Mouse (Mus musculus): Measurements from ENCODE around the gene Flcn. TPM values are rescaled to one million over a fixed set of nuclear protein-coding genes. Genes with fewer than 3 reads are reported as not detected.
A peak's percentile ranks its signal among the peaks of the same experiment; 100 is the strongest.

Gene Flcn
- total RNA-seq (2012; rRNA removed) (36.1 and 37.2 TPM in 2 replicates), total RNA-seq (2014; rRNA removed) (28.7 and 31.7 TPM in 2 replicates), polyA plus RNA-seq (2012; ENCODE audit: insufficient read length, low read depth) (31.1 and 35.1 TPM in 2 replicates)

DNA sequence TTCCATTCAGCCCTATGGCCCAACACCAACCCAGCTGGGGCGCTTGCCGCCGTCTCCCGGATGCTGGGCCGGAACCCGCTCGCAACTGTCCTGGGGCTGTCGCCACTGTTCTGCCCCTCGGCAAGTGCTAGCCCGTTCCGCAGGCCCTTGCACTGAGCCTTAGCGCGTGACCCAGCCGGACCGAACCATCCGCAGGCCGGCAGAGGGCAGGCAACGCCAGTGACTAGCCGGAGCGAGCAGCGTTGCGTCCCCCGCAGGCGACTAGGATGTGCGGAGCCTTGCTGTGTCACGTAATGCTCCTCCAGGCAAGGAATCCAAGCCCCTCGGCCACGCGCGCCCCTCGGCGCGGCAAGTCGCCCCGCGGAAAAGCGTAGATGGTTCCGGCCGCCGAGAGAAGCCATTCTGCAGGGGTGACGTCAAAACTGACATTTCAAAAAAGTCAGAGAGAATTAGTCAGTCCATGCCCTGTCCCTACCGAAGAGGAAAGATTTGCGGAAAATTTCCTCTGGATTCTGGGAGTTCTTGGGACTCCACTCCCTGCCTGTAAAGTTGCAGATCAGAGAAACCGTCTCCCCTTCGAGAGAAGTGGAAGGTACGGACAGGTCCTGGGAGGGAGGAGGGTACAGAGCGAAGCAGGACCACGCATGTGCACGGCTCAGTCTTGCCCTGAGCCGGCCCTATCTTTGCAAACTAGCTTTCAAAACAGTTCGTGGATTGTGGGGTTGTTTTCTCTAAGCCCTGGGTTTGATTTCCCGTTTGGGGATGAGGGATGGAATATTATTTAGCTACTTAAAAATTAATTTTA lies at the start of gene Flcn:
Flcn (minus strand) TSS at position 347 of the 805 bp plus-strand sequence.
- peaks cover 28 to 36% of the 10 kb centered on the region in 2 experiments for H3K36me3 ChIP-seq (replicated peaks in 1 of 2; ENCODE audit: control insufficient read depth in 1 of 2, insufficient read depth in 1 of 2, low read length in 1 of 2)
- TF ChIP-seq MAZ (IDR thresholded peaks at IDR 0.05; ENCODE audit: low read depth, low read length) (peak; percentile 97), RCOR1 (conservative IDR thresholded peaks at IDR 0.05; ENCODE audit: low read depth, low read length) (peak; percentile 87; the same call in 1 of the 2 replicates), EP300 (IDR thresholded peaks at IDR 0.05; ENCODE audit: low read length) (no peak), TCF12 (IDR thresholded peaks at IDR 0.05; ENCODE audit: low read depth, low read length) (peak; percentile 96), ZNF384 (IDR thresholded peaks at IDR 0.05; ENCODE audit: low read depth, low read length) (no peak), BHLHE40 (IDR thresholded peaks at IDR 0.05; ENCODE audit: low read depth, low read length) (peak; percentile 69), TBP (conservative IDR thresholded peaks at IDR 0.05; ENCODE audit: low read depth, low read length) (peak; percentile 95), ZMIZ1 (IDR thresholded peaks at IDR 0.05; ENCODE audit: low read depth, low read length) (peak; percentile 96), USF1 (IDR thresholded peaks at IDR 0.05; ENCODE audit: low read depth, low read length) (peak; percentile 38), SIN3A (IDR thresholded peaks at IDR 0.05; ENCODE audit: low read length) (peak; percentile 98), NELFE (IDR thresholded peaks at IDR 0.05; ENCODE audit: low read depth, low read length) (peak; percentile 98), ELF1 (IDR thresholded peaks at IDR 0.05; ENCODE audit: low read depth, low read length) (peak; percentile 26; the same call in 1 of the 2 replicates), ZC3H11A (IDR thresholded peaks at IDR 0.05; ENCODE audit: low read depth, low read length) (no peak), POLR2A (IDR thresholded peaks at IDR 0.05; ENCODE audit: low read depth, low read length) (peak; percentile 93), USF2 (conservative IDR thresholded peaks at IDR 0.05; ENCODE audit: low read depth, low read length) (no peak), MXI1 (IDR thresholded peaks at IDR 0.05; ENCODE audit: low read depth, low read length) (no peak), IRF4 (IDR thresholded peaks at IDR 0.05; ENCODE audit: low read depth, low read length) (peak; percentile 12), ZKSCAN1 (IDR thresholded peaks at IDR 0.05; ENCODE audit: borderline replicate concordance, low read depth, low read length) (no peak), E2F4 (IDR thresholded peaks at IDR 0.05; ENCODE audit: insufficient replicate concordance, low read depth, low read length) (0 out of 2 replicates have a peak, but pooled peaks have one; percentile 20), POLR2AphosphoS2 (IDR thresholded peaks at IDR 0.05; ENCODE audit: low read depth, low read length) (peak; percentile 95), GABPA (IDR thresholded peaks at IDR 0.05; ENCODE audit: insufficient replicate concordance, low read depth, low read length) (no peak), MAX (IDR thresholded peaks at IDR 0.05; ENCODE audit: low read length) (peak; percentile 63), PAX5 (IDR thresholded peaks at IDR 0.05; ENCODE audit: low read length) (no peak), UBTF (IDR thresholded peaks at IDR 0.05; ENCODE audit: low read depth, low read length) (peak; percentile 60; the same call in 1 of the 2 replicates), KAT2A (IDR thresholded peaks at IDR 0.05; ENCODE audit: insufficient replicate concordance, low read length) (0 out of 2 replicates have a peak, but pooled peaks have one; percentile 43), CHD1 (IDR thresholded peaks at IDR 0.05; ENCODE audit: low read depth, low read length) (peak; percentile 100), JUND (conservative IDR thresholded peaks at IDR 0.05; ENCODE audit: low read depth, low read length) (peak; percentile 34; the same call in 1 of the 2 replicates), NRF1 (IDR thresholded peaks at IDR 0.05; ENCODE audit: low read depth, low read length) (peak; percentile 90), MEF2A (IDR thresholded peaks at IDR 0.05; ENCODE audit: borderline replicate concordance, low read depth, low read length) (peak; percentile 60), HCFC1 (IDR thresholded peaks at IDR 0.05; ENCODE audit: low read depth, low read length) (peak; percentile 77), MYC (IDR thresholded peaks at IDR 0.05; ENCODE audit: low read depth, low read length) (peak; percentile 86; the same call in 1 of the 2 replicates)

More for the DNA sequence above, at the start of gene Flcn:
- Histone ChIP-seq H3K4me3 (replicated peaks in 1 of 3; ENCODE audit: low read depth in 2 of 3, low read length in 2 of 3, poor library complexity in 1 of 3) (peak within 1 kb of the TSS; percentile 67 to 96 (median 92)), H3K4me1 (ENCODE audit: control insufficient read depth in 1 of 2, insufficient read depth in 2 of 2) (peaks cover 9 to 54% of the 10 kb centered on the region in 2 experiments), H3K9ac (ENCODE audit: insufficient read depth, low read depth) (peak within 1 kb of the TSS; percentile 97), H3K9me3 (replicated peaks; ENCODE audit: low read length) (no peaks in the 10 kb centered on the region), H3K27me3 (replicated peaks) (no peaks in the 10 kb centered on the region), H3K4me2 (ENCODE audit: insufficient read depth, low read depth, poor library complexity, severe bottlenecking) (peak within 1 kb of the TSS; percentile 89), H3K79me2 (replicated peaks; ENCODE audit: control insufficient read depth, extremely low read depth, insufficient read depth, poor library complexity, severe bottlenecking) (peaks cover 16% of the 10 kb centered on the region), H3K27ac (ENCODE audit: insufficient read depth, low read depth) (peak within 1 kb of the TSS; percentile 94)
- dilution Hi-C loops (cut with MboI; ENCODE audit: extremely low pct_ligation_motif_present, extremely low pct_unique_long_range_greater_than_20kb, low sequenced_read_pairs) = no loop called here
- peak; percentile 92 for DNase-seq (ENCODE audit: extremely low read depth)
- in situ Hi-C loops (cut with MboI; ENCODE audit: low pct_ligation_motif_present, low pct_unique_long_range_greater_than_20kb, low sequenced_read_pairs) = no loop called here
